Mouse (Mus musculus) gastrocnemius, postnatal 25 days (tissue): ENCODE measurements around the gene Eif4b. TPM values are rescaled to one million over a fixed set of nuclear protein-coding genes. Genes with fewer than 3 reads are reported as not detected.
A peak's percentile ranks its signal among the peaks of the same experiment; 100 is the strongest.
"Not testable (repeated sequence)": the region's sequence is repeated elsewhere in the genome, so short reads cannot be mapped to it uniquely, and the experiment has no call there.

Experiments
- DNase-seq: peaks from one replicate; pipeline ENCODE4 v3.0.0; 2022
- total RNA-seq, 2 experiments: library from RNA; stranded (reverse); gene quantifications; 1 replicate in 1 of 2; 2 replicates in 1 of 2; pipeline ENCODE4 v1.2.3; 2021

The Eif4b gene
- total RNA-seq, 2 experiments from 2014 or later: 141 to 145 TPM

DNA sequence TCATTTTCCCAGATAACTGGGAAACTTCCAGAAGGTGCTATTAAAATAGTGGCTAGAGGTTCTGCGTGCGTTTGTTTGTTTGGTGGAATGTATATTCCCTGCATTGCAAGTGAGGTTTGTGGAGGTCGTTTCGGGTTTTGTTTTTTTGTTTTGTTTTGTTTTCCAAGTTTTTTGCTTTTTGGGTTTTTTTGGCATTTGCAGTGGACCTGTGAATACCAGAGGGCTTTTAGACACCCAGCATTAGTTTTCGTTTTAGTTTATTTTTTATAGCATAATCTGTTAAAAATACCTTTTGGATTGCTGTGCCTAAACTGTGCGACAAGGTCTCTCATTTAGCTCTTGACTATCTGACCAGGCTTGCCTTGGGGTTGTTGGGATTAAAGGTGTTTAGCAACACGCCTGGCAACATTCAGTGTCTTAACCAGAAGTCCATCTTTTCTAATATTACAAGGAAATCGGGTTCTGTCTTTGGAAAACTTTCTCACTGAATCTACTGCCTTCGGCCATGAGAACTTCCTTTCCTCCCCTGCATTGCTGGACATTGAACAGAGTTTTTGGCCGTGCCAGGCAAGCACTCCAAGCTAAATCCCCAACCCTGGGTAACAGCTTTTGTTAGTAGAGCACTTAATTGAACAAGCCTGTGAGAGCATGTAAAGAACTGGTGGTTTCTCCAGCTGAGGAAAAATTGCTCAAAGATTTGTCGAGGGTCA, 1.5 kb downstream of the Eif4b start:
- no peak for DNase-seq

DNA sequence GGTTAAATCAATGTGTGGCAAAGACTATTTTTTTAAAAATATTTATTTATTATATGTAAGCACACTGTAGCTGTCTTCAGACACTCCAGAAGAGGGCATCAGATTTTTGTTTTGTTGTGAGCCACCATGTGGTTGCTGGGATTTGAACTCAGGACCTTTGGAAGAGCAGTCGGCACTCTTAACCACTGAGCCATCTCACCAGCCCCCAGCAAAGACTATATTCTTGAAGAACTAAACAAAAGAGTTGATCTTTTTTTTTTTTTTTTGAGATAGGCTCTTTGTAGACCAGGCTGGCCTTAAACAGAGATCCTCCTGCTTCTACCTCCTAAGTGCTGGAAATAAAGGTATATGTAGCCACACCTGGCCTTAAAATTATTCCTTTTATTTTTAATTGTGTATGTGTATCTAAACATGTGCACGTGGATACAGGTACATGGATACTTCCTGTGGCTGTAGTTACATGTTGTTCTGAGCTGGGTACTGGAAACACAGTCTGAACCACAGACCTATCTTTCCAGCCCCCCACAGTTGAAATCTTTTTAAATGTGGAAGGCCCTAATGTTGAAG, 3.6 kb downstream of the Eif4b start:
- no peak for DNase-seq

GRCm38 (mm10) chr15:102079221-102079620, 5.6 kb downstream of the Eif4b start:
- no peak for DNase-seq

DNA sequence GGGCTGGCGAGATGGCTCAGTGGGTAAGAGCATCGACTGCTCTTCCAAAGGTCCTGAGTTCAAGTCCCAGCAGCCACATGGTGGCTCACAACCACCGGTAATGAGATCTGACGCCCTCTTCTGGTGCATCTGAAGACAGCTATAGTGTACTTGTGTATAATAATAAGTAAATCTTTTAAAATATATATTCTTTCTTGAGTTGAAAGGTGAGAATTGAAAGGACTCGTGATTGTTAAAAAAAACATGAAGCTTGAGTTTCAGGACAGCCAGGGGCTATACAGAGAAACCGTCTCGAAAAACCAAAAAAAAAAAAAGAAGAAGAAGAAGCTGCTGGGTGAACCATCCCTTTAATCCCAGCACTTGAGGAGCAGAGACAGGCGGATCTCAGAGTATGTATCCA, 6.4 kb downstream of the Eif4b start:
- DNase-seq: not testable (repeated sequence)

DNA sequence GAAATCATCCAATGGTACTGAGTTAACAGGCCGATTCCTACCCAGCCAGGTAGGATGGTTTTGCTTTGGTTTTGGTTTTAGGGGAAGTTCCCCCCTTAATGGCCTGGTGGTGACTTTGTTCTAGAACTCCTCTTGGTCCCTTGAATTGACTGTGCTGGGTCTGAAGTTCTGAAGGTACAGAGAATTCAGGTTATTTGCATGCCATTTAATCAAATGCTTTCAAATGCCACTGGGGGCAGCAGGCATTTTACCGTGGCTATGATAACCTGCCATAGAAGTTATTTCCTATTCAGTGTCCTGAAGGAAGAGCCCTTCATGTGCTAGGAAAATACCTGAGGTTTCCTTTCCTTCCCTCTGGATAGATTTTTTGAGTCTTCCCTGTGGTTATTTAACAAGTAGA, 6.9 kb downstream of the Eif4b start:
- DNase-seq: no peak

DNA sequence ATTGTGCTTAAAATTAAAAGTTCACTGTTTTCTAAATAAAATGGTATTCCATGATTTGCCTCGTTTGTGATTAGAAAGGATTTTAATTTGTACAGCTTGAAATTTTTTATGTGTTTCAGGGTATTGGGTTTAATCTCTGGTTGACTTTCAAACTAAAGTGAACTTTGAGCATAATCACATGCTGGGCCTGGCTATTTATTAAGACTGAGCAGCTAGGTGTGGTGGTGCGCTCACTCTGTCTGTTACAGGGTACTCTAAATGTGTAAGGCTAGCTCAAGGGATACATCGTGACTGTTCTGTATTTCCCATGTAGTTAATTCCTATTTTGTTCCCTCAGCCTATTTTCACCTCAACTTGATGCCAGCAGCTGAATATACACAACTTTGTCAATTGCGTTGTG, 8.6 kb downstream of the Eif4b start:
- no peak for DNase-seq

- no peak for DNase-seq
Measured at GRCm38 (mm10) chr15:102083028-102083427, 9.5 kb downstream of the Eif4b start.

DNA sequence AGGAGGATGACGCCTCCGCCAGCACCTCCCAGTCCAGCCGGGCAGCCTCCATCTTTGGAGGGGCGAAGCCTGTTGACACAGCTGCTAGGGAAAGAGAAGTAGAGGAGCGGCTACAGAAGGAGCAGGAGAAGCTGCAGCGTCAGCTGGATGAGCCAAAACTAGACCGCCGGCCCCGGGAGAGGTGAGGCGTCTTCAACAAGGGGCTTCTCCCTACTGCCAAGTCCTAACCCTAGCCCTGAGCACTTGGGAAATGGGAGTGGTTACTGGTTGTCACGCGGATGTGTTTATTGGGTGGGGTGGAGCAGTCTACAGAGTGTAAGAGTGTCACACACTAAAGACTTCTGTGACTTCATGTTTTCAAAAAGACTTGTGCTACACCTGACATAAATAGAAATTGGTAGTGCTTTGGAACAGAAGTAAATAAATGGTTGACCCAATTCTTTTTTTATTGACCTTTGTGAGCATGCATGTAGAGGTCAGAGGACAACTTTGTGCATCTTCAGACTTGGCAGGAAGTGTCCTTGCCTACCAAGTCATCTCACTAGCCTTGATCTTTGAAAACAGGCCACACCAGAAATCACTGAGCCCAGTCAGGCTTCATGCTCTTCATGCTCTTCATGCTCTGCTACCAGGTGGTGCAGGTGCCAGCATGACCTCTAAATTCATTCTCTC, 16.5 kb downstream of the Eif4b start:
- DNase-seq: no peak

- no peak for DNase-seq
Measured at GRCm38 (mm10) chr15:102091063-102091679, 17.6 kb downstream of the Eif4b start.

- DNase-seq: no peak
Measured at GRCm38 (mm10) chr15:102091688-102092087, 18.1 kb downstream of the Eif4b start.

- no peak for DNase-seq
Measured at GRCm38 (mm10) chr15:102092222-102092621, 18.6 kb downstream of the Eif4b start.

DNA sequence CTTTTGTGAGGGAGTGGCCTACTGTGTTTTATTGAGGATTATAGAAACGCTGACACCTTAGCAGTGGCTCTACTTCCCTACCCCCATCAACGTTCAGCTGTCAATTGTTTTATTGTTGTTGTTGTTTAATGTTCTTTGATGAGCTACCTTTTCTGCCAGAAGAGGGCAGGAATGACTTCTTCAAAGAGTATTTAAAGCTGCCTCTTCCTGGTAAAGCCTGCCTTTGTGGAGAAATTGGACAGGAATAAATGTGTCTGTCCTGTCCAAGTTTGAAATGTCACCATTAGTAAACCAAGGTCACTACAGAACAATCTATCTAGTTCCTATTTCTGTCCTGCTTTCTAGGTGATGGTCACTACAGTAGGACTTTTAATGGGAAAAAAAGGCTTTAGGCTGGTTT, 20.6 kb downstream of the Eif4b start:
- no peak for DNase-seq

- DNase-seq: no peak
Measured at GRCm38 (mm10) chr15:102094988-102095387, 21.4 kb downstream of the Eif4b start.

DNA sequence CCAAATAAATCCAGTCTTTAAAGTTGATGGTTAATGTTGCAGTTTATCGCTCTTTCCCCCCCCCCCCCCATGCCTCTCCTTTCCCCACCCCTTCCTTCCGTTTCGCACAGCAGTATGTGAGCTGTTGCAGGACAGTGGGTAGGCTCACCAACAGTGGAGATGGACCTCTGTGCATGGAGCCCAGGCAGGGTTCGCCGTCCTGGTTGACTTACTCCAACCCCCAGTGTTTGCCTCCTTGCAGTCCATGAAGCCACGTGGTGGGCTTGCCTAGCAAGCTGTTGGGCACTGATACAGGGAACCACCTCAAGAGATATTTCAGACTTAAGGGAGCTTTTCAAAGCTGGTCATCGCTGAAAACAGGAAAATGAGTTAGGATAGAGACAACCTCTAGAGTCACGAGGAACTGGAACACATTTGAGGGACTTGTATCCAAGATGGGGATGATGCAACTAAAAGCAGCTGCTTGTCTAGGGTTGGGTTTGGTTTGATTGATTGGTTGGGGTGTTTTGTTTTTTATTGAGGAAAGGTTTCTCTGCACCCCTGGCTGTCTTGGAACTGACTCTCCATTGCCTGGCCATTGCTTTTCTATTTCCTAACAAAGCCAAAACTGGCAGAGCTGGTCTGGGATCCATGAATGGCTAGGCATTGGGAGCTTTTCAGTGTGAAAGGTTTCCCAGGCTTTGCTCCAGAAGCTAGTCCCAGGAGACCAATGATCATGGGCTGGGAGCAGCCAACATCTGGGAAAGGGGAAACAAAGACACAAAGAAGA, 23.8 kb downstream of the Eif4b start:
- DNase-seq: peak; percentile 58

- peak; percentile 64 for DNase-seq
Measured at GRCm38 (mm10) chr15:102097991-102098555, 24.5 kb downstream of the Eif4b start.

GRCm38 (mm10) chr15:102099260-102099659, 25.7 kb downstream of the Eif4b start:
- no peak for DNase-seq

- DNase-seq: no peak
Measured at GRCm38 (mm10) chr15:102099771-102100160, 26.2 kb downstream of the Eif4b start.

- peak; percentile 88 for DNase-seq
Measured at GRCm38 (mm10) chr15:102100161-102100981, 26.8 kb downstream of the Eif4b start, which contains the start of gene Tns2. Tns2 (plus strand) TSS chr15:102100413.

DNA sequence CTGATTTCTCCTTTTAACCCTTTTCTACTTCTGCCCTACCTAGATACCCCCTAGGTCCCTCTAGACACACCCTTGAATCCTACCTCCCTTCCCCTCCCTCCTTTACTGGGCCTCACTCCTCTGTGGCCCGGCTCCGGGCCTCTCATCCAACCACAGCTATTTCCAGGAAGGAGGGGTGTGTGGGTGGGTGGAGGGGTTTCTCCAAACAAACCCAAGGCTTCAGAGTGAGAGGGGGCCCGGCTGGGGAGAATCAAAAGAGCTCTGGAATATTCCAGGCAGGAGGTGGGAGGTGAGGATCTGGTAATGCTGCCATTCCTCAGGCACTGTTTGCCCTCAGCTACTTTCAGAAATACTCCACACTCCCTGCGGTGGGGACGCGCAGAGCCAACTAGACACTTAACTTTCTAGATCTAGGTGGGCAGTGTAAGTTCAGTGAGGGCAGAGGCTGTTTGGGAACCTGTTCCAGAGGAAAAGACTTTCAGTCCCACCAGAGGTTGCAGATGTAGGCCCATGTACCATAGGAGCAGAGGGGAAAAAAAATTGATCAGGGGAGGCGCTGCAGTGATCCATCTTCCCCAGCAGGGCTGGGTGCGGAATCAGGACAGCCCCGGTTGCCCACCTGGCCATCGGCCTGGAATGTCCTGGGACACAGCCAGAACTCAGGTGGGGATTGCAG, 27.6 kb downstream of the Eif4b start:
- DNase-seq: peak; percentile 55
